In the genomic region with DNA sequence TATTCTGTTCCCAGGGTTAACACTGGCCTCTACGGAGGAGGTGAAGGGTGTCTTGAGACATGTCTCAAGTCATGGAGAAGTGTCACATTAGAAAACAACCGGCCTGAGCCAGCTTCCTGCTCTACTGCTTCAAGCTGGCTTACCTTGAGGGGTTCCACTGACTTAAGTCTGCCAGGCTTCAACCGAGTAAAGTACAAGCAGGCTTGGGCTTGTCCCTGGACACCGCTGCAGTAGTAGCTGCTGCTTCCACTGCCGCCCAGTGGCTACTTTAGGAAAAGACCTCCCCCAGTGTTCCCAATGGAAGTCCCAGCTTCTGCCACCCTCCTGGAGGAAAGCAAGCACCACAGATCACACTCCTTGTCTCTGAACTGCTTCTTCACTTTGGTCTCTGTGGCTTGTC, we compare ENCODE assay signal across 9 mouse cellular contexts. TPM values are rescaled to one million over a fixed set of nuclear protein-coding genes. Genes with fewer than 3 reads are reported as not detected.
DNase-seq lines count a peak whose midpoint lies in the region; ATAC-seq and TF ChIP-seq lines count a peak whose summit lies in the region.
"Had no signal": no experiment of that assay in that cellular context is flagged by ENCODE, and none has a peak within 500 bp of the region (broad histone marks: within the 10 kb centered on the region; RNA-seq: fewer than 3 reads in every experiment).

No protein-coding gene starts in this region.

- peak; percentile 70 for TF ChIP-seq CTCF in lung, postnatal 0 days (IDR thresholded peaks at IDR 0.05)

- no peak overlapping the region for H3K4me3 ChIP-seq in midbrain, embryonic 10.5 days
- no peak overlapping the region for H3K4me3 ChIP-seq in midbrain, embryonic 13.5 days (replicated peaks)
- no peak overlapping the region for H3K4me3 ChIP-seq in lung, postnatal 0 days (ENCODE audit: low read depth, low read length)

- H3K9me3 ChIP-seq in midbrain, embryonic 10.5 days (replicated peaks), result no peaks in the 10 kb centered on the region
- H3K9me3 ChIP-seq in midbrain, embryonic 13.5 days, result no peaks in the 10 kb centered on the region
- H3K9me3 ChIP-seq in lung, postnatal 0 days (ENCODE audit: low read length), result no peaks in the 10 kb centered on the region

- TF ChIP-seq EP300 in lung, postnatal 0 days (IDR thresholded peaks at IDR 0.05), result no peak

- peaks cover 98% of the 10 kb centered on the region for H3K27me3 ChIP-seq in midbrain, embryonic 10.5 days (ENCODE audit: low read depth, poor library complexity, severe bottlenecking)
- peaks cover 6% of the 10 kb centered on the region; the same call in 1 of the 2 replicates for H3K27me3 ChIP-seq in midbrain, embryonic 13.5 days
- H3K27me3 ChIP-seq in lung, postnatal 0 days (replicated peaks; ENCODE audit: insufficient read depth, low read length), result no peaks in the 10 kb centered on the region

- no peak overlapping the region for H3K4me2 ChIP-seq in midbrain, embryonic 13.5 days (replicated peaks)
- H3K4me2 ChIP-seq in lung, postnatal 0 days (replicated peaks; ENCODE audit: low read depth, low read length), result no peak overlapping the region

- no peaks in the 10 kb centered on the region for H3K36me3 ChIP-seq in midbrain, embryonic 10.5 days
- H3K36me3 ChIP-seq in midbrain, embryonic 13.5 days, result no peaks in the 10 kb centered on the region
- no peaks in the 10 kb centered on the region for H3K36me3 ChIP-seq in lung, postnatal 0 days (ENCODE audit: insufficient read depth, low read length)

- peak; percentile 36 for DNase-seq in midbrain, embryonic 10.5 days (ENCODE audit: low spot score)
- peak; percentile 3 for DNase-seq in adrenal gland, adult 8-10 months
- DNase-seq in forelimb bud, embryonic 11.5 days (ENCODE audit: low read depth, low spot score), result peak; percentile 17
- DNase-seq in kidney, postnatal 14 days, result peak; percentile 58
- DNase-seq in lung, postnatal 0 days (ENCODE audit: low spot score), result peak; percentile 68
- DNase-seq in B cell, adult 2 months, result no peak
- no peak for DNase-seq in cerebellum, adult 8-10 months

- no peak for ATAC-seq in midbrain, embryonic 13.5 days
- peak; percentile 59; the same call in 1 of the 2 replicates for ATAC-seq in lung, postnatal 0 days

- H3K9ac ChIP-seq in midbrain, embryonic 13.5 days (replicated peaks), result no peak overlapping the region
- H3K9ac ChIP-seq in lung, postnatal 0 days (replicated peaks; ENCODE audit: low read depth), result no peak overlapping the region

- no peak overlapping the region for H3K27ac ChIP-seq in midbrain, embryonic 10.5 days (replicated peaks)
- no peak overlapping the region for H3K27ac ChIP-seq in midbrain, embryonic 13.5 days
- H3K27ac ChIP-seq in lung, postnatal 0 days (ENCODE audit: low read length), result no peak overlapping the region
- H3K27ac ChIP-seq: macrophage had no signal

- WGBS in midbrain, embryonic 10.5 days, result 36% methylated on average over 5 of the region's 5 CpGs
- 31% methylated on average over 5 of the region's 5 CpGs for WGBS in midbrain, embryonic 13.5 days
- WGBS in lung, postnatal 0 days, result 26% methylated on average over 5 of the region's 5 CpGs

- no peaks in the 10 kb centered on the region for H3K4me1 ChIP-seq in midbrain, embryonic 10.5 days
- H3K4me1 ChIP-seq in midbrain, embryonic 13.5 days (replicated peaks), result no peaks in the 10 kb centered on the region
- no peaks in the 10 kb centered on the region for H3K4me1 ChIP-seq in lung, postnatal 0 days (ENCODE audit: insufficient read depth, low read depth, low read length)

RNA-seq across cellular contexts. Expression of gene P2ry4, which starts 2.8 kb away (rescaled TPM):
- not detected in 2 replicates for polyA plus RNA-seq in midbrain, embryonic 10.5 days (2016; fragmentation: Nextera tagmentation; extraction: Ambion mirVana)
- not detected in 2 replicates for polyA plus RNA-seq in midbrain, embryonic 13.5 days (2015; fragmentation: Nextera tagmentation; extraction: Ambion mirVana)
- total RNA-seq in adrenal gland, adult 8-10 months (2022), result under 1 TPM in 2 of 4 experiments, not detected in 2; 0.05 to 0.07 TPM
- polyA plus RNA-seq in lung, postnatal 0 days (2015; fragmentation: Nextera tagmentation; extraction: Ambion mirVana), result not detected in 2 replicates
- polyA plus RNA-seq: macrophage had no signal

RNA-seq across cellular contexts. Expression of gene Arr3, which starts 7.9 kb away (rescaled TPM):
- not detected in 2 replicates for polyA plus RNA-seq in midbrain, embryonic 10.5 days (2016; fragmentation: Nextera tagmentation; extraction: Ambion mirVana)
- polyA plus RNA-seq in midbrain, embryonic 13.5 days (2015; fragmentation: Nextera tagmentation; extraction: Ambion mirVana), result 0.27 TPM in 1 of 2 replicates, not detected in the other
- not detected for total RNA-seq in adrenal gland, adult 8-10 months (2022)
- not detected in 2 replicates for polyA plus RNA-seq in lung, postnatal 0 days (2015; fragmentation: Nextera tagmentation; extraction: Ambion mirVana)
- polyA plus RNA-seq: macrophage had no signal

RNA-seq across cellular contexts. Expression of gene Awat1, which starts 25.4 kb away (rescaled TPM):
- not detected in 2 replicates for polyA plus RNA-seq in midbrain, embryonic 10.5 days (2016; fragmentation: Nextera tagmentation; extraction: Ambion mirVana)
- polyA plus RNA-seq in midbrain, embryonic 13.5 days (2015; fragmentation: Nextera tagmentation; extraction: Ambion mirVana), result not detected in 2 replicates
- total RNA-seq in adrenal gland, adult 8-10 months (2022), result not detected
- polyA plus RNA-seq in lung, postnatal 0 days (2015; fragmentation: Nextera tagmentation; extraction: Ambion mirVana), result 0.08 and 0.10 TPM in 2 replicates

RNA-seq across cellular contexts. Expression of gene Kif4, which starts 28.1 kb away (rescaled TPM):
- 45.7 and 48.1 TPM in 2 replicates for polyA plus RNA-seq in midbrain, embryonic 10.5 days (2016; fragmentation: Nextera tagmentation; extraction: Ambion mirVana)
- 13.2 and 14.0 TPM in 2 replicates for polyA plus RNA-seq in midbrain, embryonic 13.5 days (2015; fragmentation: Nextera tagmentation; extraction: Ambion mirVana)
- 1 to 10 TPM in 1 of 4 experiments, under 1 TPM in 3; 0.55 to 1.0 (median 0.87) TPM for total RNA-seq in adrenal gland, adult 8-10 months (2022)
- 1.0 and 1.6 TPM in 2 replicates for polyA plus RNA-seq in lung, postnatal 0 days (2015; fragmentation: Nextera tagmentation; extraction: Ambion mirVana)

RNA-seq across cellular contexts. Expression of gene Pdzd11, which starts 28.9 kb away (rescaled TPM):
- polyA plus RNA-seq in midbrain, embryonic 10.5 days (2016; fragmentation: Nextera tagmentation; extraction: Ambion mirVana), result 143 and 153 TPM in 2 replicates
- polyA plus RNA-seq in midbrain, embryonic 13.5 days (2015; fragmentation: Nextera tagmentation; extraction: Ambion mirVana), result 121 and 135 TPM in 2 replicates
- total RNA-seq in adrenal gland, adult 8-10 months (2022), result 10 to 100 TPM; 45.6 to 56.9 (median 47.4) TPM
- 78.8 and 82.2 TPM in 2 replicates for polyA plus RNA-seq in lung, postnatal 0 days (2015; fragmentation: Nextera tagmentation; extraction: Ambion mirVana)

Comparison
In these comparisons a context has a peak if more than half of its experiments do, and no peak if none do; other contexts are left out.
1. DNase-seq: peak in midbrain, embryonic 10.5 days (single experiment), adrenal gland, adult 8-10 months (single experiment), forelimb bud, embryonic 11.5 days (single experiment), kidney, postnatal 14 days (single experiment) and lung, postnatal 0 days (single experiment); none in B cell, adult 2 months (0 of 2) and cerebellum, adult 8-10 months (single experiment).